Mouse (Mus musculus): ENCODE measurements around the gene Idua.

Gene Idua

DNA sequence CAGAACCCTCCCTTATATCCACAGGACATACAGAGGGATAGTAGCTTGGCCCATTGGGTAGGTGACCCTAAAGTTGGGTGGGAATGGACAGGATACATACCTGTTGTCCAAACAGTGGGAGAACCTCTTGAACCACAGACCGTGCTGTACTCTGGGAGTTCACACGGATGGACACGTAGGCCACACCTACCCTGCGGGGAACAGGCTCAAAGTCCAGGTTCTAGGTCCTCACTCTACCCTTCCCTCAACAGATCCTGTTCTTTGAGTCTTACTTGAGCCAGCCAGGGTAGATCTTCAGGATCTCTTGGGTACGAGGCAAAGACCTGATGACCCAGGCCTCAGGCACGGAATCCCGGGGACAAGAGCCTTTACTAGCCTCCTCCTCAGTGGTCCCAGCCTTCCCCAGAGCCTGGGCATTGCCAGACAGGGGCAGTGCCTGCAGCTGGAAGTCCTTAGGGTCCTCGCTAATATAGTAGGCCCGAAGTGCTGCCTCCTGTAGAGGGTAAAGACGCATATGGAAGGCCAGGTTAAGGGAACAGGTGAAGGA is 5.6 kb upstream of the Idua start:
- DNase-seq (ENCODE audit: low read depth in 2 of 2, low spot score in 2 of 2) = no peak

DNA sequence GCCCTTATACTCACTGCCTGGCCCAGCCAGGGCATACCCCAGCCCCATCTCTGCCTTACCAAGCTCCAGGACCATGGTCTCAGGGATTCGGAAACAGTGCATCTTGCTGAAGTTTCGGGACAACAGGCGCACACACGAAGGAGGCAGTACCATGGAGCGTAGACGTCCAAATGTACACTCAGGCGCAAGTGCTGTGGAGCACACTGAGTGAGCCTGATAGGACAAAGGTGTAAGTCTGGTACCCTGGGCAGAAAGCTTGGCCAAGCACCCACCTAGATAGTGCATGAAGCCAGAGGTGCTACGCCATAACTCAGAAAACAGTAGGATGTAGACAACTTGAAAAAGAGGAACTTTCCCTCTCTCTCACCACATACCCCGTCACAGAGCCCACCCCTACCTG is 4.8 kb upstream of the Idua start:
- DNase-seq (ENCODE audit: low read depth in 2 of 2, low spot score in 2 of 2) = no peak

DNA sequence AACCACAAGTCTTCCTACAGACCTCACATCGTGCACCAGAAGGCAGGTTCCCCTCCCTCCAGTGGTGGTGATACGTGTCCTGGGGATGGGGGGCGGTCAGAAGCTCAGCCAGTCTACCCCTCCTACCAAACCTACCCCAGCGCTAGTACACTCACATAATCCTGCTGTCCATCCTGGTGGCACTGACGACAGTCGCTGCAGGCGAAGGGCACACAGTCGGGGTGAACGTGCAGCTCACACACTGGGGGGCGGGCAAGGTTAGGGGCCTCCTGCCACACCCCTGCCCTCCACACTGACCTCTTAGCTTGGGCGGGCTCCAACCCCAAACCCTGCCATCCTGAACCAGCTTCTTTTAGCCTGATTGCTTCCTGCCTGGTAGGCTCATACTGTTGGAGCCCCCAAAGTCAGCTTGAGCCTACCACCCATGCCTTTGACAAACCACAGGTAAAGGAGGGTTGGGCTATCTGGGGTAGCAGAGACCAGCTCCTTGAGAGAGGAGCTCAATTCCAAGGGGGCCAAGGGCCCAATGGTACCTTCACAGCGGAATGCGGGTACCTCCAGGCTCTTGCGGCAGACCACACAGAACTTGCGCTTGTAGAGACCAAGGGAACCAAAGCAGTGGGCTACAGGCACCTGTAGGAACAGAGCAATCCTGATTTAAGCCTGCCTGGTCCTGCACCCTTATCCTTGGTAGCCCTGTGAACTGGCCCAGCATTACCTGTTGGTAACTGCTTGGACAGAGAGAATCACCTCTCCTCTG is 4.1 kb upstream of the Idua start:
- DNase-seq (ENCODE audit: low read depth in 2 of 2, low spot score in 2 of 2) = no peak

DNA sequence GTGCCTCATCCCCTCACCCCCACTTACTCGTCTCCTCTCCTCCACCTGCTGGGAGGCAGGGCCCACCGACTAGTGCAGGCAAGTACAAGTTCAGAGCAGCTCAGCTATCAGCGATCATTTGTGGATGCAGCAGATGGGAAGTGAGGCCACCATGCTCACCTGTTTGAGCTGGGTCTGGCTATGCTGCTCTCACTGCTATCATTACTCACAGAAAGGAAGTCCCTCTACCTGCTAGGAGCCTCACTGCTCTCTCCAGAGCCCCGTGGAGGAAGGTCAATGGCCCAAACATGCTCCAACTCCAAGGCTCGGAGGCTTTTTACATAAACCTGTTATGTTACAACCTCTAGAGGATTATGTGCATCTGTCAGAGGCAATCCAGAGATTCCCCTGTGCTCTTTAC is 2.7 kb upstream of the Idua start:
- no peak for DNase-seq (ENCODE audit: low read depth in 2 of 2, low spot score in 2 of 2)

DNA sequence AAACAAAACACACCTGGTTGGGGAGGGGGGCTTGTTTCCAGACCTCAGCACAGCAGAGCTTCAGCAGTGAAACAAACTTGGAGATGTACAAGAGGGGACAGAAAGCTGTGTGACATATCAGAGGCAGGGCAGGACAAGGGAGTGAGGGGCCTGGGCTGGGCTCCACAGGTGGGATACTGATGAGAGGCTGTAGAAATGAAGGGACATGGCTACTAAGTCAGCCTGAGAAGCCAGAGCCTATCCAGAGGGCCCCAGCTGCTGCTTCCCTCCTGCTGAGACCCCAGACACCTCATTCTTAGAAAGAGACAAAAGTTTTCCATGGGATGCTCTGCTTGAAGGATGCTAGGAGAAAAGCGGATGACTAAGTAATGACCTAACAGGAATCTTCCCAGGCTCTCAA is 1.5 kb upstream of the Idua start:
- DNase-seq (ENCODE audit: low read depth in 2 of 2, low spot score in 2 of 2) = no peak

DNA sequence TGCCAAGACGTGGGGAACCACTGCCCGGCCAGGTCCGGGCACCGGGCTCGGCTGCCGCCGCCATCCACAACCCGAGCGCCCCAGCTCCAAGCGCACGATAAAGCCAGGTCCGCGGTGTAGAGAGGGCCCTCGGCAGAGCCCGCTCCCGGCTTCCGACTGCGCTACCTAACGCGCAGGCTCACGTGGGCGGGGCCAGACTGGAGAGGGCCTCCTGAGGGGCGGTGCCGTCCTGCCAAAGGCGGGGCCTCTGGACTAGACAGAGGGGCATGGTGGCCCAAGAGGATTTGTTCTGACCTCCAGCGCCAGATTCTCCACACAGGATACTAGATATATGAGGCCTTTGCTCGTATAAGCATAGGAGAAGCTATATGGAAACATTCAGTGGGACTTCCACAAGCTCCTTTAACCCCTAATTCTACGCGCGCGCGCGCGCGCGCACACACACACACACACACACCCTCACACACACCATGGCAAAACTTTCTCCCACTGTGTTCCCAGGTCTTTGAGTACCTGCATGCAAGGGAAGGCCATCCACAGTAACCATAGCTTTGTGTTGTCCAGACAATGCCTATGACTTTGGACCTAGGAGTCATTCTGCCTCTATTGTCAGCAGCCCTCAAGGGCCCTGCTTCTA is 619 bp downstream of the Idua start:
- DNase-seq (ENCODE audit: low read depth in 2 of 2, low spot score in 2 of 2) = peak; percentile 75 to 78

DNA sequence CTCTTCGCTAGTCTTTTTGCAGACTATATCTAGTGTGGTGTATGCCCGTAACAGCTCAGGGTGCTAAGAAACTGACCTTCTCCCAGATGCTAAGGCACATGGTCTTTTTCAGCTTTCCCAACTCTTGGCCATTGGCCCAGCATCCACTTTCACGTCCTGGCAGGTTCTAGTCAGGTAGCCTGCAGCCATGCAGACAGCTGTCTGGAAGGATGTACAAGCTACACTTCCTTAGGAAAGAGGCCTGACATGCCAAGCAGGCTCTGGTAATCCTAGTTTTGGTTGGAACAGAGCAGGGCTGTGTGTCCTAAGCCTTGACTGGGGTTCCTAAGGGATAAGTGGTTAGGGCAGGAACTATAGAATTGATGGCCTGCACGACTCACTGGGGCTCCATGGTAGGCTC is 2.6 kb downstream of the Idua start:
- DNase-seq (ENCODE audit: low read depth in 2 of 2, low spot score in 2 of 2) = no peak

DNA sequence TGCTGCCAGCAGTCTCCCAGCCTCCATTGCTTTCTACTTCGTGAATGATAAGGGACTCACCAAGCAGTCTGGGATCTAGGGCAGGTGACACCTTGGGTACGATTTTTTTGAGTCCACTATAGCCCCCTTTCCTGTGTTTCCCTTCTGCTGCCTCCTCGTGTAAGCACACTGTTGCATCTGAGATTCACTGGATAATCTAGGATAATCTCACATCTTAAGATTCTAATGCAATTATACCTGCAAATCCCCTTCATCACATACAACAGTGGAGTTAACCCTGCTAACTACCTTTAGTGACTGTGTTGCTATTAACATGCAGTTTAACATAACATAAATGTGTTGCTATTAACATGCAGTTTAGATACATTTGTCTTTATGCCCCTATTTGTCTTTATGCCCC is 4.9 kb downstream of the Idua start:
- DNase-seq (ENCODE audit: low read depth in 2 of 2, low spot score in 2 of 2) = no peak

DNA sequence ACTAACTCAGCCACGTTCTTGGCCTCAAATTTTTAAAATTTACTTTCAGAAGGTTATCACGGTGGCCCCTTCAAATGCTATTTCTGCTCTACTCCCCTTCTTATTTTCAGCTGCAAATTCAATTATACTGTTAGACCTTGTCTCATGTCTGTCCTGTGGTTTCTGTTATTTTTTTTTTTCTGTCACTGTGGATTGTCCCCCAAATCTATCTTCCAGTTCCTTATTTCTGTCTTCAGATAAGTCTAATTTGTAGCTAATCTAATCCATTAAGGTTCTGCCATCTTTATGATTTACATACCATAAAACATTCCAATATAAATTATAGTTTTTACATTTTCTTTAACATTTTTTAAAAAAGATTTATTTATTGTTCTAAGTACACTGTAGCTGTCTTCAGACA is 7.2 kb downstream of the Idua start:
- DNase-seq (ENCODE audit: low read depth in 2 of 2, low spot score in 2 of 2) = no peak

DNA sequence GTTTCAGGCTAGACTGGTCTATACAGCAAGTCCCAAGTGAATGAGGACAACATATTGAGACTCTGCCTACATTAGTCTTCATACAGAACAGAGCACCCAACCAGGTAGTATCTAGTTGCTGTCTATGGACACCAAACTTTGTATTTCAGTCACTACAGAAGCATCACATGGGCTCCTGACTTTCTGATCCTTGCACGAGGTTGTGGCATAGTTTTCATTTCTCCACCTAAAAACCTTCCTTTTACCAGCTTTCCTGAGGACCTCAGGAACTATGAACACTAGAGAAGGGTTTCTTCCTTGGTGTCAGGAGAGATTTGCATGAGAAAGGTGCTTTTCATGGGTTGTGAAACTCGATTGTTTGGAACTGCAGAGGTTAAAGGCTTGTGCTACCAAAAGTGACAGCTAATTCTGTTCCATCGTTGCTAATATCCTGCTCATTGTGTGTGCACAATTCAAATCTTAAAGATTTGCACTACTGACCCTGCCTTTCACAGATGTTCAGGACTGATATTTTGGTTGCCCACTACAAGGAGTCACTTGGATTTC is 8.3 kb downstream of the Idua start:
- DNase-seq (ENCODE audit: low read depth in 2 of 2, low spot score in 2 of 2) = no peak

DNA sequence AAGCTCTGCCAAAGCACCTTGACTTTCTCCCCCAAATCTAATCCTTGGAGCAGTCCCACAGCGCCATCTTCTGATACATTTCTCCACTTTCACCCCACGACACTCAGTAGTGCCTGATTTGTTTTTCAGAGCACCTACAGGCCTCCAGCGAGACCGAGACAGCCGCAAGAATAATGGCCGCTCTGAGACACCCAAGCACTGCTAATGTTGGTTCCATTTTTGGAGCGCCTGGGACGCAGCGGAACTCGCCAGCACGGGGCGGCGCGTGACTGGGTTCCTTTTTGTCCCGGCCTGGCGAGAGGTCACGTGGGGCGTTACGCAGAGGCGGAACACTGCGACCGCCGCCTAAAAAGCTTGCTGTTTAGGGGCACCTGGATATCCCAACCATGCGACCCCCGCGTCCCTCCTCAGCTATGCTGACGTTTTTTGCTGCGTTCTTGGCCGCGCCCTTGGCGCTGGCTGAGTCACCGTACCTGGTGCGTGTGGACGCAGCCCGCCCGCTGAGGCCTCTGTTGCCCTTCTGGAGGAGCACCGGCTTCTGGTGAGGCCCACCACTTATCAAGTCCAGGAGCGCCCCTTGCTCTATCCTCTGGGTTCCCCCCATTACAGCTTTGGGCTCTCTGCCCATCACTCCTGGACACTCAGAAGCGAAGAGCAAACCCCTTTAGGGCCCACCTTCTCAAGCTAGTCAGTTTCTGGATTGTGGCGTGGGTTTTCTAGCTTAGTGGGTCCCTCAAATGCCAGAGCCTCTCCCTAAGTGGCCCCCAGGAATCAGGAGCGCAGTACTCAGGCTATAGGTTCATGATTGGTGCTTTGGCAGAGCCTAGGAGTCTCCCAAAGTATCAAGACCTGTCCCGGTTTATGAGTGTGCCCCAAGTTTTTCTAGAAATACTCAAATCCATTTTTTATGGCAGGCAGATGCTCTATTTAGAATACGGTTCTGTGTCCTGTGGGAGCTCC is 9.1 kb downstream of the Idua start, which contains the start of gene Dgkq:
Dgkq (minus strand) TSS at position 696 of the 960 bp plus-strand sequence.
- DNase-seq (ENCODE audit: low read depth in 2 of 2, low spot score in 2 of 2) = peak; percentile 74 to 81

DNA sequence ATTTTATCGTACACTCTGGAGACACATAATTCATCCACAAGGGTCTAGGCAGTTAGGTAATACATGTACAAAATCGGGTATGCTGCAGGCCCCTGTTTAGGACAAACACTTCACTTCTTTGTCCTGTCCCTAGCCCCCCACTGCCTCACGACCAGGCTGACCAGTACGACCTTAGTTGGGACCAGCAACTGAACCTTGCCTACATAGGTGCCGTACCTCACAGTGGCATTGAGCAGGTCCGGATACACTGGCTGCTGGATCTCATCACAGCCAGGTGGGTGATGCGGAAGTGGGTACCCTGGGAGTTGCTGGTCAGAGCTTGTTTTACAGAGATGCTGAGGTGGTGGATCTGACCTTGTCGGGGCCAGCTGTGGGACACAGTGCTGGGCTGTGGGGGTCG is 9.9 kb downstream of the Idua start:
- DNase-seq (ENCODE audit: low read depth in 2 of 2, low spot score in 2 of 2) = no peak

DNA sequence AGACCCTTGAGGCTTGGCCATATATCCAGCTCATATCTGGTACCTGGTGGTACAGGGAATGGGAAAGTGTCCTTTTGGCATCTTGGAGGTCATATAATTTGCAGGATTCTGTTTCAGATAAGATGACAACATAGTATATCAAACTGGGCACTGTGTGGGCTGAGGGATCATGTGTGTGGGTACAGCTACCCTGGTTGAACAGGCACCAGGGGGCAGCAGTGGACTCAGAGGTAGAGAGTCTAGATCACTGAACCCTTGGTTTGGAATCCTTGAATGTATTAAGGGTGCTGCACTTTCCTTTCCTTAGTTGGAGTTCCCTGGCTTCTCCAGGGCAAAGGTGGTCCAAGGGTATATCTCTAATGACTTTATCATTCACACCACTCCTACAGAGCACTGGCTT is 10.7 kb downstream of the Idua start:
- peak in 1 of 2 experiments; percentile 42 for DNase-seq (ENCODE audit: low read depth in 2 of 2, low spot score in 2 of 2)

DNA sequence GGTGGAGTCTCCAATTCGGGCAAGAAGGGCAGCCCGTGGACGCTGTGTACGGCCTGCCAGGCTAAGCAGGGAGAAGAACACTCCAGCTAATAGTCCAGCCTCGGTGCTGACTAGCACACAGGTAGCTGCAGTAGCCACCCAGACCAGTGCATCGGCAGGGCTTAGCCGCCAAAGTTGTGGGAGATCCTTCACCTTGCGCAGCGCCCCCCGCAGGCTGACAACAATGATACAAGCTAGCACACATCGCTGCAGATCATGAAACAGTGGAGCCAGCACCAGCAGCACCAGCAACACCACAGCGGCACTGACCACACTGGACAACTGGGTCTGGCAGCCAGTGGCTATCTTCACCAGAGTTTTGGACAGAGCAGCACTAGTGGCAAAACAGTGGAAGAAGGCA is 11.6 kb downstream of the Idua start:
- DNase-seq (ENCODE audit: low read depth in 2 of 2, low spot score in 2 of 2) = no peak

DNA sequence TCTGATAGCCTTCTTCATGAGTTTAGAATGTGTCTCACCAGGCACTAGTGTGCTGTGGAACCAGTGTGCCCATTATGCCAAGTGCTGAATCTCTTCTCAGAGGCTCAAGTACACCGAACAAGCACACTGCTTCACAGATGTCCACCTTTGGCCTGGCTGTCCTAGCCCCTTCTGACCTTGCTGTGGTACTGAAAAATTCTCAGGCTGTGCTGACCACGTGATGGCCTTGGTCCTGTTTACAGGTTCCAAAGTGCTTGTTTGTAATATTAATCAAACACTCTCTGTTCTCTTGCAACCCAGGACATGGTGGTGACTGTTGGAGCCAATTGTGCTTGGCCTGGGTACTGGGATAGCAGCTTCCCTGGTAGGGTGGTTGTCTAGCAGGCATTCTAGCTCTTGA is 14.5 kb downstream of the Idua start:
- DNase-seq (ENCODE audit: low read depth in 2 of 2, low spot score in 2 of 2) = no peak

DNA sequence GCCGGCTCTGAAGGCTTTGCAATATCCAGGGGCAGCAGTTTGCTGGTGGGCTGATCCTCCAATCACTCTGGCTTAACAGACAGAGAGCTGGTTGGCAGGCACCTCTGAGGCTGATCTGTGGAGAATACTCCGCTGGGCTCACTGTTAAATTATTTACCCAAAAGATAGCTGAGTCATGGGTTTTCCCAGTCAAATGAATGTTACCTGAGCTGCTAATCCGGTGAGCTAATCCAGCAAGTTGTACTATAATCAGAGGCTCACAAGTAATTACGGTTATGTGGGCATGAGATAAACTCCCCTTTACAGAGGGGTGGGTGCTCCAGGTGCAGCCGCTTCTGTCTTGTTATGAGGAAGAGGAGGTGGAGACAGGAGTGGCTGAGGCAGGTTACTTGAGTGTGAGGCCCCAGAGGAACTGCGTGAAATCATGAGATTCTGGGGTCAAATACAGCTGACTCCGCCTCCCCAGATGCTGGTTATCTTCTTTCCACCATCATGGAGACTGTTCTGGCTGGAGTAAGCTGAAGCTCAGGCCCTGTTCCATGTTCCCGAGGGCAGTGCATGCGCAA is 15.2 kb downstream of the Idua start, which contains the start of gene Slc26a1:
Slc26a1 (minus strand) TSS at position 319 of the 566 bp plus-strand sequence.
- DNase-seq (ENCODE audit: low read depth in 2 of 2, low spot score in 2 of 2) = no peak

DNA sequence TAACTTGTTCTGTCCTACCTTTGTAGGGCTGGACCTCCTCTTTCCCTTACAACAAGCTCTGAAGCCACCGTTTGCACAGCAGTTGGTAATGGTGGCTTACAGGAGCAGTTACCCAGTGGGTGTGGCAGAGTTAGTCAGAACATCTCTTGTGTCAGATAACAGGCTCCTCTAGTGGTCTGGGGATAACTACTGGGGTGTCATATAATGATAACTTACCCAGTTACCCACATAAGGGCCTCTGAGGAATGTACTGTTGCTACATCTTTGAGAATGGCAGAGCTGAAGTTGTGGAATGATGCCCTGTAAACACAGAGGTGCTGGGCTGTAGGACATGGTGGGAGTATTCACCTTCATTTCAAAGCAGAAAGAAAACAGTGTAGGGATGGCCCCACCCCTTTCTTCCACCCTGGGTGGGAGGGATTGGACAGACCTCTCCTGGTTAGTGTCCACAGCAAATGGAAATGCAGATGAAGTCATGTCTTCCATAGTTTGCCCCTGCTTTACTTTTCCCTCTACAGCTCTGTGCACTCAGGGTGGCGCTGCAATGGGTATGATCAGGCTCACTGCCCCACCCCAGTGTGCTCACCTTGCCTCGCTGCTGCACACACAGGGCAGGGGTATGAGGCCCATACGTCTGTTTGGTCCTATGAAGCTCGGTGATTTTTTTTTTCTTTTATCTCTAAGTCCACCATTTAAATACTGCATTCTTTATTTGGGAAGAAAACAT is 16.8 kb downstream of the Idua start:
- DNase-seq (ENCODE audit: low read depth in 2 of 2, low spot score in 2 of 2) = no peak

DNA sequence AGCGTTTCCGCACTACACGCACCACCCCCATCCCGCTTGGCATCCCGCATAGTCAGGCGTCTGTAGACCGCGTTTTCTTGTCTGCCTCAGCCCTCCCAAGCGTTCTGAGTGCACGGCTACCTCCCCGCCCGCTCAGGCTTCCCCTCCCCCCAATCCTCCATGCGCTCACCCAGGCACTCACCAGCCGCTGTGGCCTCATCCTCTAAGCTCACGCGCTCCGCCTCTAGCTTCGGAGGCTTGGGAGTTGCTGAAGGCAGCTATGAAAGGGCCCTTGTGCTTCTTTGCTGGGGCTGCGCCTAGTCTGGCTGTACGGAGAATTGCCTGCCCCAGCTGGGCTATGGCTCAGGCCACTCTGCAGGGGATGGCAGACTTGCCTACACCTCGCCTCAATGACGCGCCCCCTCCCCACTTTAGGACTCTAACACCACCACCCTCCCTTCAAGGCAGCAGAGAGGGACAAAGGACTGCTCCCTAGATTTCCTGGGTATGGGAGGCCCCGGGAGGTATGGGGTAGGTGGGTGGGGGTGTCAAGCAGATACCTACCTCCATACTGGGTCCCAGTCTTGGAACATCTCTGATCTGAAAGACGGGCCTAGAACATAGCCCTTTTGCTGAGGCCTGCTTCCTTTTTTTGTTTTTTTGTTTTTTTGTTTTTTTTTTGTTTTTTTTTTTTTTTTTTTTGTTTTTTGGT is 17.6 kb downstream of the Idua start:
- DNase-seq (ENCODE audit: low read depth in 2 of 2, low spot score in 2 of 2) = no peak

DNA sequence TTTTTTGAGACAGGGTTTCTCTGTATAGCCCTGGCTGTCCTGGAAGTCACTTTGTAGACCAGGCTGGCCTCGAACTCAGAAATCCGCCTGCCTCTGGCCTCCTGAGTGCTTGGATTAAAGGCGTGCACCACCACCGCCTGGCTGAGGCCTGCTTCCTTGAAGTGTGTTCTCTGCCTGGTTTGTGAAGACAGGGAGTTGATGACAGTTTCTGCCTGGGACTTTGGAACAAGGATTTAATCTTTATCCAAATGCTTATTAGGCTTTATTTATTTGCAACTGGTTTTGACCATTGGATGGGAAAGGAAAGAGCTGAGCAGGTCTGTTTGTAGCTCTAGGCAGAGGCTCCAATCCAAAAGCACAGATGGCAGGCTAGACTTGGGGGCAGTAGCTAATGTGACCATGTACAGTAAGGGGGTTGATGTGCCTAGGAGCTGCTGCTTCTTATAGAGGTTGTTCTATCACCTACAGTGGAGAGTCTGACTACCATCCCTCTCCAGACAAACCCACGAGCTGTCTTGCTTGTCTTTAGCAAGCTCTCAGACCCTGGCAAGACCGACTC is 18.2 kb downstream of the Idua start:
- no peak for DNase-seq (ENCODE audit: low read depth in 2 of 2, low spot score in 2 of 2)

Data from CD8-positive naive resting alpha-beta T cell, adult 2 months (primary cell).